Mouse (Mus musculus) cortical plate, adult 2 months (tissue): ENCODE results near the gene Snx11. TPM values are rescaled to one million over a fixed set of nuclear protein-coding genes. Genes with fewer than 3 reads are reported as not detected.
"Not testable (repeated sequence)": the region's sequence is repeated elsewhere in the genome, so short reads cannot be mapped to it uniquely, and the experiment has no call there.

Experiments
- H3K27ac ChIP-seq: fragments of 200-500 bp; 2 replicates; pipeline ENCODE4 v1.5.1; 2012; ENCODE audit warnings: low read length, control low read depth, inconsistent platforms; ENCODE audit not compliant: insufficient read depth
- H3K4me1 ChIP-seq: fragments of 200-500 bp; 2 replicates; pipeline ENCODE4 v1.6.1; 2011; ENCODE audit warnings: low read length; ENCODE audit not compliant: control insufficient read depth, insufficient read depth
- H3K4me3 ChIP-seq: fragments of 200-500 bp; 2 replicates; pipeline ENCODE4 v1.5.1; 2011; ENCODE audit warnings: mild to moderate bottlenecking, low read length, control low read depth; ENCODE audit not compliant: insufficient read depth
- CTCF ChIP-seq: fragments of 200-500 bp; IDR thresholded peaks from 2 replicates; pipeline ENCODE4 v1.5.1; 2011; ENCODE audit warnings: mild to moderate bottlenecking, control low read depth, low read length; ENCODE audit not compliant: insufficient read depth; ENCODE audit errors: extremely low read depth
- POLR2A ChIP-seq: fragments of 200-500 bp; IDR thresholded peaks from 2 replicates; pipeline ENCODE4 v1.6.1; 2011; ENCODE audit warnings: mild to moderate bottlenecking, low read length, control low read depth; ENCODE audit not compliant: insufficient read depth; ENCODE audit errors: extremely low read depth
- polyA plus RNA-seq: library from polyadenylated mRNA; depleted of rRNA; stranded (reverse); fragments of >200 nt; gene quantifications from 2 replicates; pipeline ENCODE4 v1.2.3, GENCODE M21; 2012

Snx11 gene
- polyA plus RNA-seq, 1 experiment, result 42.9 TPM

DNA sequence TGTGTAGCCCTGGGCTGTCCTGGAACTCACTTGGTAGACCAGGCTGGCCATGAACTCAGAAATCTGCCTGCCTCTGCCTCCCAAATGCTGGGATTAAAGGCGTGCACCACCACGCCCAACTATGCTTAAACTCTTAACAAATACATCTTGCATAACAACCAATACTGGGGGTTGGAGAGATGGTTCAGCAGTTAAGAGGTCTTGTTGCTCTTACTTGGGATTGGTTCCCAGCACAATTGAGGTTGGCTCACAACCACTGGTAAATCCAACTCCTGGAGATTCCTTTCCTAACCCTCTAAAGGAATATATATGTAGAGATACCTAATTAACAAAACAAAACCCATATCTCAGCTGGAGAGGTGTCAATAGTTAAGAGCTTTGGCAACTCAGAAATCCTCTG, 18.7 kb upstream of the Snx11 start:
- Histone ChIP-seq H3K27ac (no peak overlapping the region), H3K4me1 (no peaks in the 10 kb centered on the region), H3K4me3 (no peak overlapping the region)
- TF ChIP-seq CTCF (no peak), POLR2A (no peak)

DNA sequence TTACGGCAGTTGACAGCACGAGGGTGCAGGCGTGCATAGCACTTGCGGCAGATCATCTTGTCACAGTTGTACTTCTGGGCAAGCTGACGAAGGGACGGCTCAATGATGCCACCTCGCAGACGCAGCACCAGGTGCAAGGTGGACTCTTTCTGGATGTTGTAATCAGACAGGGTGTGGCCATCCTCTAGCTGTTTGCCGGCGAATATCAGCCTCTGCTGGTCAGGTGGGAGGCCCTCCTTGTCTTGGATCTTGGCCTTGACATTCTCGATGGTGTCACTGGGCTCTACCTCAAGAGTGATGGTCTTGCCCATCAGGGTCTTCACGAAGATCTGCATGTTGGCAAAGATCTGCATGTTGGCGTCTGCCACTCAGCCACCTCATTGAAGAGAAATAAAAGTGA, 18.1 kb upstream of the Snx11 start:
- Histone ChIP-seq H3K27ac (no peak overlapping the region), H3K4me1 (no peaks in the 10 kb centered on the region), H3K4me3 (no peak overlapping the region)
- no peak for TF ChIP-seq CTCF
- no peak for TF ChIP-seq POLR2A

DNA sequence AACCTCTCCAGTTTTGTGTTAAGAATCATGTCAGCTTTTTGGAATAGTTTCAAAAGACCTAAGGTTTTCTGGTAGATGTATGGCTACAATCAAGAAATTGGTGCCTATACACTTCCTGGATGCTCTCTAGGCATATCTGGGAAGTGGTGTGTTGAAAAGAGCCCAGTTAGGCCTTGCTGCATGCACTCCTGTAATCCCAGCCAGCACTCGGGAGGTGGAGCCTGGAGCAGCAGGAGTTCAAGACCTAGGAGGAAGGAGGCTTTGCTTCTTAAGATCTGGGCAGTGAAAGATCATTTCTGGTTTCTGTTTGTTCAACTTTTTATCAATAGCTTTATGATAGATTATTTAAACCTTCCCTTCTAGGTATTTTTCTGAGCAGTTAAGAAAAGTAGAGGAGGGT, 13.3 kb upstream of the Snx11 start:
- Histone ChIP-seq H3K27ac (no peak overlapping the region), H3K4me1 (peaks cover 5% of the 10 kb centered on the region; the same call in 1 of the 2 replicates), H3K4me3 (no peak overlapping the region)
- TF ChIP-seq CTCF (no peak), POLR2A (no peak)

DNA sequence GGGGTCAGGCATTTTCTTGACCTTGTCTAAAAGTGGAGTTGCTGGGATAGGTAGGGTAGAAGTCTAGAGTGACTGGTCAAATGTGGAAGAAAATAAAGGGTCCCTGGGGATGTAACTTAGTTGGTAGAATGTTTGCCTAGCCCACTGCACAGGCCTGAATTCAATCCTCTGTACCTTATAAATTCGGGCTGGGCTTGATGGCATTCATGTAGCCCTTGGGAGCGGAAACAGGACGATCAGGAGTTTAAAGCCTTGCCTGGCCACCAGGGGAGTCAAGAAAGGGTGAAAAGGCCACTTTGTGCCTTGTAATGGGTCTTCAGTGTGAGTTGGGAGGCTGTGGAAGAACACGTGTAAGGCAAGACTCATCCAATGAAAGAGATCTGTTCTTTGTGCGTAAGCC, 12.6 kb upstream of the Snx11 start:
- no peak overlapping the region for H3K27ac ChIP-seq
- peaks cover 5% of the 10 kb centered on the region; the same call in 1 of the 2 replicates for H3K4me1 ChIP-seq
- no peak for TF ChIP-seq CTCF
- no peak for TF ChIP-seq POLR2A
- peak overlapping the region; percentile 76; the same call in 1 of the 2 replicates for H3K4me3 ChIP-seq

DNA sequence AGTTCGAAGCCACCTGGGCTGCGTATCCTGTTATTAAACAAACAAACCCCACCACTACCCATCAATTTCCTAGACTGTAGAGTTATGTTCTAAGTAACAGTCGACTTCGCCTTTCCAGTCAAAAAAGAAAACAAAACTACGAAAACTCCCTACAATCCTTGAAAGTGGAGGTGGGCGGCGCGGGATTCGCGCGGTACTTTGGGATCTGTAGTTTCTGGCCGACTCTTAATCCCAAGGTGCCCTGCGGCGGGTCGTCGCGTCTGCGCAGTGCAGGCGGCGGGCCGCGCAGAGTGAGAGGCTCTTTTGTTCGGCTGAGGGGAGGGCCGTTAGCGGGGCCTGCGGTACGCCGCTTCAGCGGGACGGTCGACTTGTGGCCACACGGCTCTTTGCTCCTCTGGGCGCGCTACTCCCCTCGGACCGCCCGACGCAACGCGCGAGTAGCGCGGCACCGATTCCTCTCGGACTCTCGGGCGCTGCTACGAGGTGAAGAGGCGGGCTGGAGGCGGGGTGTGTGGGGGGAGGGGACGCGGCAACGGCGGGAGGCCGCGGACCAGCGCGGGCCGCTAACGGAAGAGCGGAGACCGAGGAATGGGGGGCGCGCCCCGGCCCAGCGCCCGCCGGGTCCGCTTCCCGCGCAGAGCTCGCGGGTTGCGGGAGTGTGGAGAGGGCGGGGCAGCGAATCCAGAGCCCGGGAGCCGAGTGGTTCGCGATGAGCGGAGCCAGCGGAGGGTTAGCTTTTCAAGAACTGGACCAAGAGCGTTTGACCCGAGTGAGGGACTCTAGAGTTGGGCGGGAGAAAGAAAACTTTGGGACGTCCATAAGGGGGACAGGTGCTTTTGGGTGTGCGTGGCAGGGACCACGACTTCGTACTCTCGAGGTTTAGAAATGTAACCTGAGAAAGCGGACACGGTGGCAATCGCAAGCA, 11.8 kb upstream of the Snx11 start, which contains the start of gene Cbx1:
Cbx1 (plus strand) TSS at position 257 of the 925 bp plus-strand sequence.
- TF ChIP-seq CTCF, result no peak
- peak; percentile 47; the same call in 1 of the 2 replicates for TF ChIP-seq POLR2A
- peaks cover 5% of the 10 kb centered on the region; the same call in 1 of the 2 replicates for H3K4me1 ChIP-seq

DNA sequence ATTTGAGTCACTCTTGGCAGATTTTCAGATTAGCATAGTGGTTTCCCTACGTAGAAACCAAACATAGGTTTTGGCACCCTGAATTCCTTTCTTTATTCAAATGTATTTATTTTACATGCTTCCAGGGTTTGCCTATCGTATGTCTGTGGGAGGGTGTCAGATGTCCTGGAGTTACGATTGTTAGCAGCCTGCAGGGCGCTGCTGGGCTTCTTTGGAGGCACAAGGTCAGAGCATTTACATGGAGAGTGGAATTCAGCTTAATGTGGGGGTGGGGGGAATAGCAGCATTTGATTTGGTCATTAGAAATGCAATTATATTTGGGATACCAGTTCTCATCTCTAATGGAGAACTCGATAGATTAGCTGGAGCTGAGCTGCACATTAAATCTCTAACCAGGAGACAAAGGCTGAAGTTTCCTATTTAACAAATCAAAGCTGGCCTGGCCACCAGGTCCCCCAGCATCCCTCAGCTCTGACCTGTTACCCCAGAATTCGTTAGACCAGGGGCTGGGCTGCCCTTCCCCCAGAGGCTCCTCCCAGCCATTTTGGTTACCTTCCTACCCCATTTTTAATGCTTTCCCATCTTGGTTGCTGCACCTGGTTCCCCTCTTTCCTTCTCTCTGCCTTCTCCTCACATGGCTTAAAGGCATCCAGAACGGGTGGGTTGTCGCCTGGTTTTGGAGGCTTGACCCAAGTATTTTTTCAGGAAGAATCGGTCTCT, 9.5 kb upstream of the Snx11 start:
- H3K4me1 ChIP-seq, result peaks cover 5% of the 10 kb centered on the region; the same call in 1 of the 2 replicates
- H3K4me3 ChIP-seq, result no peak overlapping the region
- no peak for TF ChIP-seq POLR2A
- no peak for TF ChIP-seq CTCF
- no peak overlapping the region for H3K27ac ChIP-seq

More for the DNA sequence above, 11.8 kb upstream of the Snx11 start, which contains the start of gene Cbx1:
- H3K27ac ChIP-seq, result peak within 1 kb of the TSS; percentile 35
- peak within 1 kb of the TSS; percentile 76 for H3K4me3 ChIP-seq

DNA sequence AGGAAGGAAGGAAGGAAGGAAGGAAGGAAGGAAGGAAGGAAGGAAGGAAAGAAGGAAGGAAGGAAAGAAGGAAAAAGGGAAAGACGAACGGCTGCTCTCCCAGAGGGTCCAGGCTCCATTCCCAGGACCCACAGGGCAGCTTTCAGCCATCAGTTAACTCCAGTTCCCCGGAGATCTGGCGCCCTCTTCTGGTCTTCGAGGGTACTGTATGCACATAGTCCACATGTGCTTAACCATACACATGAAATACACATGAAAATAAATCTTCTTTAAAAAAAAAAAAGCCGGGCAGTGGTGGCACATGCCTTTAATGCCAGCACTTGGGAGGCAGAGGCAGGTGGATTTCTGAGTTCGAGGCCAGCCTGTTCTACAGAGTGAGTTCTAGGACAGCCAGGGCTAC, 7.5 kb upstream of the Snx11 start:
- H3K4me1 ChIP-seq, H3K27ac ChIP-seq, H3K4me3 ChIP-seq: not testable (repeated sequence)
- TF ChIP-seq CTCF, result peak; percentile 63

DNA sequence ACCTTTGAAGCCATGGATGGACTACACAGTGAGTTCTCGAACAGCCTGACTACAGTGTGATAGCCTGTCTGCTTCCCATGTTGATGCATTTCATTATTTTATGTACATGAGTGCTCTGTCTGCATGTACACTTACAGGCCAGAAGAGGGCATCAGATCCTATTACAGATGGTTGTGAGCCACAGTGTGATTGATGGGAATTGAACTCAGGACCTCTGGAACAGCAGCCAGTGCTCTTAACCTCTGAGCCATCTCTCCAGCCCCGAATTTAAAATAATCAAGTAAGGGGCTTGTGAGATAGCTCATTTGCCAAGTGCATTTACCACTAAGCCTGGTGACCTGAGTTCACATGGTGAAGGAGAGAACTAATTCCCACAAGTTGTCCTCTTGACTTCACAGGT, 4.1 kb upstream of the Snx11 start:
- TF ChIP-seq POLR2A, result no peak
- TF ChIP-seq CTCF, result 0 out of 2 replicates have a peak, but pooled peaks have one; percentile 3

DNA sequence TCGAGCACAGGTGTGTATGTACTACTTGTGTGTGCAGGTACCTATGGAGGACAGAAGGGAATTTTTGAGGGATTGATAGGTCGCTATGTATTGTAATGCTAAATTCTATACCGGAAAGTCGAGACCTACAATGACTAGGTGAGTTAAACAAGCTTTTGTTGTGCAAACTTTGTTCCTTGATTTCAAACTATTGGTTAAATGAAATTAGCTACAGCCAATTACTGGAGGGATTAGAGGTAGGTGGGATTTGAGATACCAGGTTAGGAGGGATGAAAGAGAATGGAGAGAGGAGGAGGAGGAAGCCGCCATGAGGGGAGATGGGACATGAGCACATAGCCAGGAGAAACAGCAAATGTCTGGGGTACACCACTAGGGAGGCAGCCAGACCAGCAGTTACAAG, 2.9 kb upstream of the Snx11 start:
- Histone ChIP-seq H3K4me1 (no peaks in the 10 kb centered on the region), H3K4me3 (no peak overlapping the region), H3K27ac (no peak overlapping the region)
- no peak for TF ChIP-seq POLR2A
- TF ChIP-seq CTCF, result no peak

More for the DNA sequence above, 4.1 kb upstream of the Snx11 start:
- Histone ChIP-seq H3K4me3 (no peak overlapping the region), H3K4me1 (no peaks in the 10 kb centered on the region), H3K27ac (no peak overlapping the region)

DNA sequence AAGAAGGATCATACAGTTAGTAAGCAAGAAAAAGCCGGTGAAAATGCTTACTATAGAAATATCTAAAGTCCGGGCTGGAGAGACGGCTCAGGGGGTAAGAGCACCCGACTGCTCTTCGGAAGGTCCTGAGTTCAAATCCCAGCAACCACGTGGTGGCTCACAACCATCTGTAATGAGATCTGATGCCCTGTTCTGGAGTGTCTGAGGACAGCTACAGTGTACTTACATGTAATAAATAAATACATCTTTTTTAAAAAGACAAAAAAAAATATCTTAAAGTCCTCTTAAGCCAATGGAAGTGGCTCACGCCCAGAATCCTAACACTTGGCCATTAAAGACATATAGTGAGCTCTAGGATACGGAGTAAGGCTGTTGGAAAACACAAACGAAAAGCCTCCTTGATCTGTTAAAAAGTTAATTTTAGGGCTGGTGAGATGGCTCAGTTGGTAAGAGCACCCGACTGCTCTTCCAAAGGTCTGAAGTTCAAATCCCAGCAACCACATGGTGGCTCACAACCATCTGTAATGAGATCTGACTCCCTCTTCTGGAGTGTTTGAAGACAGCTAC, 785 bp upstream of the Snx11 start:
- H3K4me3 ChIP-seq, result peak overlapping the region; percentile 68
- H3K4me1 ChIP-seq, H3K27ac ChIP-seq: not testable (repeated sequence)
